Mouse (Mus musculus) gastrocnemius, postnatal 14 days (tissue): ENCODE data around the gene Rictor. TPM values are rescaled to one million over a fixed set of nuclear protein-coding genes. Genes with fewer than 3 reads are reported as not detected.

Source experiments
- total RNA-seq, 2 experiments: library from RNA; stranded (reverse); gene quantifications; 2 replicates each; pipeline ENCODE4 v1.2.3; 2021

The Rictor gene
- total RNA-seq, 2 experiments from 2014 or later = 8.0 to 8.8 TPM

Other genes starting within 250 kb of the Rictor start
- 1 to 10 TPM; 2.0 to 3.4 TPM for gene Fyb, start 185.5 kb upstream of the Rictor start, total RNA-seq
- 1 to 10 TPM; 4.2 to 5.9 TPM for gene Osmr, start 166.6 kb downstream of the Rictor start, total RNA-seq